In genomic region chr14:33765767-33766166, GRCm38 (mm10) we compare ENCODE assay signal across 30 mouse cellular contexts.
DNase-seq lines count a peak whose midpoint lies in the region; ATAC-seq and TF ChIP-seq lines count a peak whose summit lies in the region.
"Had no signal": no experiment of that assay in that cellular context is flagged by ENCODE, and none has a peak within 500 bp of the region (broad histone marks: within the 10 kb centered on the region; RNA-seq: fewer than 3 reads in every experiment).

No protein-coding gene starts in this region.

- H3K27ac ChIP-seq in lung, embryonic 15.5 days = no peak overlapping the region
- H3K27ac ChIP-seq in lung, postnatal 0 days (ENCODE audit: low read length) = 0 out of 2 replicates have a peak overlapping the region, but pooled peaks have one; percentile 54
- H3K27ac ChIP-seq: embryonic facial prominence, embryonic 13.5 days; embryonic facial prominence, embryonic 15.5 days; forebrain, embryonic 10.5 days; forebrain, embryonic 12.5 days had no signal

- intact Hi-C loops in heart, postnatal 25 days (cut with DNase I) = no loop called here

- H3K4me1 ChIP-seq in lung, embryonic 15.5 days = peaks cover 12% of the 10 kb centered on the region
- H3K4me1 ChIP-seq in lung, postnatal 0 days (ENCODE audit: insufficient read depth, low read depth, low read length) = no peaks in the 10 kb centered on the region
- H3K4me1 ChIP-seq: forebrain, embryonic 12.5 days had no signal

- peak; percentile 4 for DNase-seq in heart, adult 11 months
- DNase-seq in heart, postnatal 25 days (ENCODE audit: low spot score) = no peak
- no peak for DNase-seq in lung, postnatal 4 days
- DNase-seq in lung, postnatal 0 days (ENCODE audit: low spot score) = peak; percentile 56
- no peak for DNase-seq in lung, postnatal 25 days (ENCODE audit: low spot score)
- peak; percentile 47 for DNase-seq in retina, postnatal 1 day
- DNase-seq in retina, embryonic 14.5 days (ENCODE audit: low spot score) = no peak
- DNase-seq: adrenal gland, adult 8-10 months; adrenal gland, postnatal 14 days; adrenal gland, postnatal 36 days; B cell, adult 2 months; cerebellum, adult 11 months; cerebellum, adult 18-20 months; cerebellum, adult 8-10 months; cerebellum, adult 9-11 months; cerebellum, postnatal 14 days; cerebellum, postnatal 36 days; embryo, embryonic 11 days had no signal

- peak; percentile 70; the same call in 1 of the 2 replicates for ATAC-seq in lung, embryonic 15.5 days (ENCODE audit: borderline replicate concordance, extremely low read depth, low FRiP score, low TSS enrichment)
- peak; percentile 92 for ATAC-seq in lung, postnatal 0 days
- ATAC-seq: activated CD4-positive, CD25-positive, alpha-beta regulatory T cell, adult 4 months; CD4-positive, CD25-positive, alpha-beta regulatory T cell, adult 4 months; forebrain, embryonic 14.5 days; Patski had no signal

- H3K27me3 ChIP-seq in lung, embryonic 15.5 days = no peaks in the 10 kb centered on the region
- no peaks in the 10 kb centered on the region for H3K27me3 ChIP-seq in lung, postnatal 0 days (replicated peaks; ENCODE audit: insufficient read depth, low read length)
- H3K27me3 ChIP-seq: CH12.LX; embryonic facial prominence, embryonic 13.5 days; embryonic facial prominence, embryonic 15.5 days; forebrain, embryonic 12.5 days; Patski had no signal

- H3K9ac ChIP-seq in lung, embryonic 15.5 days = no peak overlapping the region
- no peak overlapping the region for H3K9ac ChIP-seq in lung, postnatal 0 days (replicated peaks; ENCODE audit: low read depth)
- H3K9ac ChIP-seq: embryonic facial prominence, embryonic 13.5 days; embryonic facial prominence, embryonic 15.5 days; forebrain, embryonic 12.5 days had no signal

- TF ChIP-seq EP300 in lung, postnatal 0 days (IDR thresholded peaks at IDR 0.05) = peak; percentile 84

- H3K4me2 ChIP-seq in lung, embryonic 15.5 days = no peak overlapping the region
- H3K4me2 ChIP-seq in lung, postnatal 0 days (replicated peaks; ENCODE audit: low read depth, low read length) = no peak overlapping the region
- H3K4me2 ChIP-seq: embryonic facial prominence, embryonic 13.5 days; embryonic facial prominence, embryonic 15.5 days; forebrain, embryonic 12.5 days had no signal

- 28% methylated on average over 1 of the region's 1 CpGs for WGBS in lung, embryonic 15.5 days
- WGBS in lung, postnatal 0 days = 33% methylated on average over 1 of the region's 1 CpGs

- no peak overlapping the region for H3K4me3 ChIP-seq in lung, embryonic 15.5 days
- no peak overlapping the region for H3K4me3 ChIP-seq in lung, postnatal 0 days (ENCODE audit: low read depth, low read length)
- H3K4me3 ChIP-seq: embryonic facial prominence, embryonic 13.5 days; embryonic facial prominence, embryonic 15.5 days; erythroblast, embryonic 14.5 days; forebrain, embryonic 10.5 days; forebrain, embryonic 12.5 days had no signal

- no peaks in the 10 kb centered on the region for H3K36me3 ChIP-seq in lung, embryonic 15.5 days
- H3K36me3 ChIP-seq in lung, postnatal 0 days (ENCODE audit: insufficient read depth, low read length) = no peaks in the 10 kb centered on the region
- H3K36me3 ChIP-seq: embryonic facial prominence, embryonic 13.5 days; embryonic facial prominence, embryonic 15.5 days; forebrain, embryonic 10.5 days; forebrain, embryonic 12.5 days; G1E had no signal

- no peaks in the 10 kb centered on the region for H3K9me3 ChIP-seq in lung, embryonic 15.5 days
- no peaks in the 10 kb centered on the region for H3K9me3 ChIP-seq in lung, postnatal 0 days (ENCODE audit: low read length)
- H3K9me3 ChIP-seq: embryonic facial prominence, embryonic 13.5 days; embryonic facial prominence, embryonic 15.5 days; forebrain, embryonic 10.5 days; forebrain, embryonic 12.5 days had no signal

- TF ChIP-seq CTCF in lung, postnatal 0 days (IDR thresholded peaks at IDR 0.05) = no peak

Comparison
In these comparisons a context has a peak if more than half of its experiments do, and no peak if none do; other contexts are left out.
1. DNase-seq: peak in heart, adult 11 months (single experiment), lung, postnatal 0 days (single experiment) and retina, postnatal 1 day (single experiment); none in heart, postnatal 25 days (single experiment), lung, postnatal 4 days (0 of 2), lung, postnatal 25 days (single experiment) and retina, embryonic 14.5 days (single experiment).